Comparison of ENCODE assay signal across 9 mouse cellular contexts in genomic region chr2:132151592-132151991, GRCm38 (mm10). TPM values are rescaled to one million over a fixed set of nuclear protein-coding genes. Genes with fewer than 3 reads are reported as not detected.
DNase-seq lines count a peak whose midpoint lies in the region.
"Had no signal": no experiment of that assay in that cellular context is flagged by ENCODE, and none has a peak within 500 bp of the region (broad histone marks: within the 10 kb centered on the region; RNA-seq: fewer than 3 reads in every experiment).

No protein-coding gene starts in this region.

- H3K4me3 ChIP-seq in heart, embryonic 10.5 days: no peak overlapping the region
- H3K4me3 ChIP-seq in brown adipose tissue, adult 24 weeks (ENCODE audit: insufficient read depth, low read depth, low read length): no peak overlapping the region
- H3K4me3 ChIP-seq in embryonic facial prominence, embryonic 10.5 days: no peak overlapping the region

- H3K27me3 ChIP-seq in heart, embryonic 10.5 days (ENCODE audit: insufficient read depth, poor library complexity, severe bottlenecking): peaks cover 11% of the 10 kb centered on the region; the same call in 1 of the 2 replicates
- peaks cover 20% of the 10 kb centered on the region for H3K27me3 ChIP-seq in embryonic facial prominence, embryonic 10.5 days (replicated peaks; ENCODE audit: low read depth, poor library complexity, severe bottlenecking)

- peak; percentile 65 to 77 for DNase-seq in heart, adult 9 months (ENCODE audit: low spot score in 2 of 2)
- DNase-seq in heart, embryonic 10.5 days (ENCODE audit: low spot score): no peak
- peak; percentile 65 for DNase-seq in gonadal fat pad, adult 2 months (ENCODE audit: low read depth)
- DNase-seq in lung, postnatal 25 days (ENCODE audit: low spot score): peak; percentile 63
- no peak for DNase-seq in adipocyte (ENCODE audit: low spot score)
- no peak for DNase-seq in embryonic facial prominence, embryonic 10.5 days (ENCODE audit: low spot score)
- no peak for DNase-seq in embryo, embryonic 11 days
- DNase-seq: cerebellum, postnatal 14 days had no signal

- H3K9me3 ChIP-seq in heart, embryonic 10.5 days: no peaks in the 10 kb centered on the region
- H3K9me3 ChIP-seq in embryonic facial prominence, embryonic 10.5 days: no peaks in the 10 kb centered on the region

- no peak overlapping the region for H3K27ac ChIP-seq in heart, embryonic 10.5 days
- H3K27ac ChIP-seq in brown adipose tissue, adult 24 weeks (replicated peaks; ENCODE audit: low read depth, low read length): peak overlapping the region; percentile 45
- H3K27ac ChIP-seq in embryonic facial prominence, embryonic 10.5 days (replicated peaks): no peak overlapping the region

- WGBS in heart, embryonic 10.5 days: 71% methylated on average over 6 of the region's 6 CpGs
- 79% methylated on average over 6 of the region's 6 CpGs for WGBS in embryonic facial prominence, embryonic 10.5 days

- no peaks in the 10 kb centered on the region for H3K36me3 ChIP-seq in heart, embryonic 10.5 days
- no peaks in the 10 kb centered on the region for H3K36me3 ChIP-seq in embryonic facial prominence, embryonic 10.5 days (replicated peaks)

- H3K4me1 ChIP-seq in heart, embryonic 10.5 days: peaks cover 15% of the 10 kb centered on the region
- H3K4me1 ChIP-seq in brown adipose tissue, adult 24 weeks (ENCODE audit: control insufficient read depth, insufficient read depth, insufficient read length, low read length): peaks cover 9% of the 10 kb centered on the region
- 0 out of 2 replicates have a peak, but pooled peaks cover 8% of the 10 kb centered on the region for H3K4me1 ChIP-seq in embryonic facial prominence, embryonic 10.5 days

RNA-seq across cellular contexts. Expression of gene Slc23a2, which starts 6.7 kb away (rescaled TPM):
- 8.7 and 10.3 TPM in 2 replicates for polyA plus RNA-seq in heart, embryonic 10.5 days (2016; fragmentation: Nextera tagmentation; extraction: Ambion mirVana)
- polyA plus RNA-seq in brown adipose tissue, adult 24 weeks (2012; ENCODE audit: insufficient read depth, insufficient read length, missing spikeins): 4.5 and 12.3 TPM in 2 replicates
- 17.5 and 17.8 TPM in 2 replicates for polyA plus RNA-seq in gonadal fat pad, adult 2 months (2012; rRNA removed)
- 8.8 and 8.9 TPM in 2 replicates for polyA plus RNA-seq in embryonic facial prominence, embryonic 10.5 days (2016; fragmentation: Nextera tagmentation; extraction: Ambion mirVana)

Comparison
In these comparisons a context has a peak if more than half of its experiments do, and no peak if none do; other contexts are left out.
1. DNase-seq: peak in heart, adult 9 months (2 of 2), gonadal fat pad, adult 2 months (single experiment) and lung, postnatal 25 days (single experiment); none in heart, embryonic 10.5 days (single experiment), adipocyte (single experiment), embryonic facial prominence, embryonic 10.5 days (single experiment) and embryo, embryonic 11 days (single experiment).